13 mouse cellular contexts compared by ENCODE assay signal in the genomic region with DNA sequence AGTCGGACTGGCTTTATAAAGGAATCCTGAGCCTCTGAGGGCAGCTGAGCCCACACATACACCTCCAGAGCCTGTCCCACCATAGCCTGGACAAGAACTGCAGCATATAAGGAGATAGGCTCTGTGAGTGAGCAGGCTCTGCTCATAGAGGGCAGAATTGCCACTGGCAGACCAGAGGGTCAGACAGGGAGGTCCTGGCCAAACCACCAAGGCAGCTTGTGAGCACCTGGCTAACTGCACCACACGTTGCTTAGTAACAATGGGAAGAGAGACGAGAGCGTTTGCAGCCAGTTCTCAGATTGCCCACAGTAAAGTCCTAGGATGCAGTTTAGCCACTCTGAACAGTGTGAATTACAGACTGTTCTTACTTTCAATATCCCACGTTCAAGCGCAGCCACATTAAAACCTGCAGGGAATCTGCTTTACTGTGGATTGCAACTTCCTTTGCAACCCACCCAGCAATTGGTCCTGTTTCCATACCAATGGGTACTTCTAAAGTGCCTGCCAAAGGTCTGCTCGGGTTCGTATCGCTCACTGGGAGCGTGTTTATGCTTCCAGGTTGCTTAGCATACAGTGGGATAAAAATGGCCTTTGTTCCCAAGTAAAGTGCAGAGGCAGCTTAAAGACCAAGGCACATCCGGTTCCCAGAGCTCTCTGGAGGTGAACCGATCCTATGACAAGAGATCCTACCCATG. TPM values are rescaled to one million over a fixed set of nuclear protein-coding genes. Genes with fewer than 3 reads are reported as not detected.
DNase-seq lines count a peak whose midpoint lies in the region; ATAC-seq and TF ChIP-seq lines count a peak whose summit lies in the region.
"Had no signal": no experiment of that assay in that cellular context is flagged by ENCODE, and none has a peak within 500 bp of the region (broad histone marks: within the 10 kb centered on the region; RNA-seq: fewer than 3 reads in every experiment).

No protein-coding gene starts in this region.

- H3K27ac ChIP-seq in gastrocnemius, adult 2 months, result peak overlapping the region; percentile 28
- no peak overlapping the region for H3K27ac ChIP-seq in liver, postnatal 0 days (ENCODE audit: low read depth)
- no peak overlapping the region for H3K27ac ChIP-seq in liver, embryonic 11.5 days (ENCODE audit: low read depth, low read length)
- H3K27ac ChIP-seq in embryonic facial prominence, embryonic 12.5 days, result peak overlapping the region; percentile 19; the same call in 1 of the 2 replicates
- peak overlapping the region; percentile 90 for H3K27ac ChIP-seq in macrophage

- H3K4me1 ChIP-seq in liver, postnatal 0 days (ENCODE audit: insufficient read depth), result peaks cover 8% of the 10 kb centered on the region
- H3K4me1 ChIP-seq in liver, embryonic 11.5 days (replicated peaks; ENCODE audit: control insufficient read depth, insufficient read depth, low read length), result no peaks in the 10 kb centered on the region
- peaks cover 13% of the 10 kb centered on the region; the same call in 1 of the 2 replicates for H3K4me1 ChIP-seq in embryonic facial prominence, embryonic 12.5 days

- no peak for TF ChIP-seq CTCF in gastrocnemius, adult 2 months (IDR thresholded peaks at IDR 0.05)
- TF ChIP-seq CTCF in liver, postnatal 0 days (IDR thresholded peaks at IDR 0.05; ENCODE audit: low read depth), result no peak

- peak; percentile 26 for DNase-seq in gastrocnemius, adult 2 months
- no peak for DNase-seq in gastrocnemius, postnatal 4 days (ENCODE audit: low spot score in 2 of 2)
- DNase-seq in liver, postnatal 0 days, result no peak
- DNase-seq in liver, embryonic 11.5 days (ENCODE audit: low spot score), result no peak
- no peak for DNase-seq in frontal cortex, postnatal 25 days (ENCODE audit: low spot score in 2 of 2)
- no peak for DNase-seq in testis, postnatal 14 days (ENCODE audit: low spot score)
- DNase-seq: cerebellum, postnatal 25 days; thymus, postnatal 14 days had no signal

- H3K4me2 ChIP-seq in liver, postnatal 0 days (ENCODE audit: low read depth, low read length), result 0 out of 2 replicates have a peak overlapping the region, but pooled peaks have one; percentile 9
- H3K4me2 ChIP-seq in liver, embryonic 11.5 days, result no peak overlapping the region
- no peak overlapping the region for H3K4me2 ChIP-seq in embryonic facial prominence, embryonic 12.5 days (replicated peaks)

- WGBS in liver, postnatal 0 days (ENCODE audit: insufficient replicate concordance), result 63% methylated on average over 12 of the region's 12 CpGs
- 68% methylated on average over 12 of the region's 12 CpGs for WGBS in liver, embryonic 11.5 days
- WGBS in embryonic facial prominence, embryonic 12.5 days, result 58% methylated on average over 12 of the region's 12 CpGs
- WGBS in macrophage (ENCODE audit: missing documents), result 74% methylated on average over 12 of the region's 12 CpGs

- H3K4me3 ChIP-seq in gastrocnemius, adult 2 months, result peak overlapping the region; percentile 17; the same call in 1 of the 2 replicates
- H3K4me3 ChIP-seq in liver, postnatal 0 days (ENCODE audit: low read depth, low read length), result no peak overlapping the region
- no peak overlapping the region for H3K4me3 ChIP-seq in liver, embryonic 11.5 days (ENCODE audit: low read depth, low read length)
- no peak overlapping the region for H3K4me3 ChIP-seq in embryonic facial prominence, embryonic 12.5 days
- no peak overlapping the region for H3K4me3 ChIP-seq in macrophage (ENCODE audit: inconsistent target)

- H3K9me3 ChIP-seq in liver, postnatal 0 days (ENCODE audit: low read length), result no peaks in the 10 kb centered on the region
- no peaks in the 10 kb centered on the region for H3K9me3 ChIP-seq in liver, embryonic 11.5 days (ENCODE audit: control insufficient read depth, low read length)
- no peaks in the 10 kb centered on the region for H3K9me3 ChIP-seq in embryonic facial prominence, embryonic 12.5 days

- H3K27me3 ChIP-seq in liver, postnatal 0 days (ENCODE audit: insufficient read depth, low read length), result no peaks in the 10 kb centered on the region
- no peaks in the 10 kb centered on the region for H3K27me3 ChIP-seq in liver, embryonic 11.5 days (replicated peaks; ENCODE audit: control insufficient read depth, insufficient read depth, low read length)
- no peaks in the 10 kb centered on the region for H3K27me3 ChIP-seq in embryonic facial prominence, embryonic 12.5 days

- H3K36me3 ChIP-seq in liver, postnatal 0 days (replicated peaks; ENCODE audit: insufficient read depth, low read length), result peaks cover 14% of the 10 kb centered on the region; the same call in 1 of the 2 replicates
- H3K36me3 ChIP-seq in liver, embryonic 11.5 days (ENCODE audit: control insufficient read depth, insufficient read depth, low read length), result no peaks in the 10 kb centered on the region
- no peaks in the 10 kb centered on the region for H3K36me3 ChIP-seq in embryonic facial prominence, embryonic 12.5 days
- H3K36me3 ChIP-seq in macrophage (ENCODE audit: inconsistent target), result peaks cover 70% of the 10 kb centered on the region

- H3K79me2 ChIP-seq in macrophage (ENCODE audit: inconsistent target), result peaks cover 71% of the 10 kb centered on the region

- intact Hi-C loops in gastrocnemius, adult 2 months (cut with DNase I), result no loop called here

- ATAC-seq in liver, postnatal 0 days, result peak; percentile 29
- ATAC-seq in liver, embryonic 11.5 days (replicated peaks; ENCODE audit: low FRiP score), result no peak
- no peak for ATAC-seq in embryonic facial prominence, embryonic 12.5 days (ENCODE audit: insufficient number of reproducible peaks, insufficient read depth, low FRiP score, low TSS enrichment)
- ATAC-seq: activated CD4-positive, CD25-positive, alpha-beta regulatory T cell, adult 4 months had no signal

- no peak overlapping the region; the same call in 1 of the 2 replicates for H3K9ac ChIP-seq in liver, postnatal 0 days (replicated peaks)
- H3K9ac ChIP-seq in liver, embryonic 11.5 days (ENCODE audit: low read depth, low read length), result no peak overlapping the region
- H3K9ac ChIP-seq in embryonic facial prominence, embryonic 12.5 days, result no peak overlapping the region

- no peak for TF ChIP-seq EP300 in liver, postnatal 0 days (IDR thresholded peaks at IDR 0.05; ENCODE audit: low read depth)

RNA-seq across cellular contexts. Expression of gene Vsir, which starts 15.1 kb away (rescaled TPM):
- total RNA-seq in gastrocnemius, adult 2 months (2021), result 1 to 10 TPM; 6.2 to 6.4 TPM
- 10 to 100 TPM; 16.9 to 17.9 TPM for total RNA-seq in gastrocnemius, postnatal 4 days (2021)
- polyA plus RNA-seq in liver, postnatal 0 days (2015; fragmentation: Nextera tagmentation; extraction: Ambion mirVana), result 11.4 and 11.9 TPM in 2 replicates
- 5.4 and 6.3 TPM in 2 replicates for polyA plus RNA-seq in liver, embryonic 11.5 days (2014; fragmentation: Nextera tagmentation; extraction: Ambion mirVana)
- 1.9 and 2.2 TPM in 2 replicates for polyA plus RNA-seq in embryonic facial prominence, embryonic 12.5 days (2016; fragmentation: Nextera tagmentation; extraction: Ambion mirVana)
- total RNA-seq in macrophage (2018; cell fraction: chromatin; rRNA removed), result 100 to 1,000 TPM in 6 of 26 experiments, 10 to 100 TPM in 20; 10.8 to 164 (median 60.8) TPM
- total RNA-seq in macrophage (2018; cell fraction: cytosol; rRNA removed), result 100 to 1,000 TPM in 24 of 26 experiments, 10 to 100 TPM in 2; 90.4 to 273 (median 157) TPM
- 100 to 1,000 TPM in 24 of 26 experiments, 10 to 100 TPM in 2; 88.2 to 317 (median 168) TPM for total RNA-seq in macrophage (2018; cell fraction: nucleus; rRNA removed)
- polyA plus RNA-seq in macrophage (2018), result 165 to 459 TPM (median 279 TPM) in 3 replicates

RNA-seq across cellular contexts. Expression of gene Gm17455, which starts 37.8 kb away (rescaled TPM):
- total RNA-seq in gastrocnemius, adult 2 months (2021), result under 1 TPM in 1 of 2 experiments, not detected in 1; 0.31 TPM
- total RNA-seq in gastrocnemius, postnatal 4 days (2021), result 1 to 10 TPM in 1 of 2 experiments, under 1 TPM in 1; 0.64 to 1.1 TPM
- not detected in 2 replicates for polyA plus RNA-seq in liver, postnatal 0 days (2015; fragmentation: Nextera tagmentation; extraction: Ambion mirVana)
- 0.44 TPM in 2 replicates for polyA plus RNA-seq in liver, embryonic 11.5 days (2014; fragmentation: Nextera tagmentation; extraction: Ambion mirVana)
- 0.59 and 1.8 TPM in 2 replicates for polyA plus RNA-seq in embryonic facial prominence, embryonic 12.5 days (2016; fragmentation: Nextera tagmentation; extraction: Ambion mirVana)
- 1 to 10 TPM in 6 of 26 experiments, under 1 TPM in 2, not detected in 18; 0.81 to 7.0 (median 1.4) TPM for total RNA-seq in macrophage (2018; cell fraction: chromatin; rRNA removed)
- under 1 TPM in 7 of 26 experiments, not detected in 19; 0.14 to 0.59 (median 0.29) TPM for total RNA-seq in macrophage (2018; cell fraction: cytosol; rRNA removed)
- total RNA-seq in macrophage (2018; cell fraction: nucleus; rRNA removed), result 10 to 100 TPM in 1 of 26 experiments, 1 to 10 TPM in 9, under 1 TPM in 1, not detected in 15; 0.88 to 10.1 (median 1.5) TPM
- not detected in 3 replicates for polyA plus RNA-seq in macrophage (2018)
- total RNA-seq: heart, adult 8-10 months; left cerebral cortex, postnatal 36 days had no signal

Comparison
In these comparisons a context has a peak if more than half of its experiments do, and no peak if none do; other contexts are left out.
1. H3K27ac ChIP-seq: peak in gastrocnemius, adult 2 months (single experiment), embryonic facial prominence, embryonic 12.5 days (single experiment) and macrophage (single experiment); none in liver, postnatal 0 days (single experiment) and liver, embryonic 11.5 days (single experiment).
2. RNA of gene Vsir, which starts 15.1 kb away (polyA plus RNA-seq): 165 to 459 TPM in macrophage; 11.4 to 11.9 TPM in liver, postnatal 0 days, 5.4 to 6.3 TPM in liver, embryonic 11.5 days and 1.9 to 2.2 TPM in embryonic facial prominence, embryonic 12.5 days; every median in the first group is over 10 times any median in the second.